Mouse (Mus musculus): Measurements from ENCODE around the gene Cr1l. TPM values are rescaled to one million over a fixed set of nuclear protein-coding genes. Genes with fewer than 3 reads are reported as not detected.

The Cr1l gene
- 225 to 242 TPM (median 238 TPM) in 3 replicates for total RNA-seq (2017)

DNA sequence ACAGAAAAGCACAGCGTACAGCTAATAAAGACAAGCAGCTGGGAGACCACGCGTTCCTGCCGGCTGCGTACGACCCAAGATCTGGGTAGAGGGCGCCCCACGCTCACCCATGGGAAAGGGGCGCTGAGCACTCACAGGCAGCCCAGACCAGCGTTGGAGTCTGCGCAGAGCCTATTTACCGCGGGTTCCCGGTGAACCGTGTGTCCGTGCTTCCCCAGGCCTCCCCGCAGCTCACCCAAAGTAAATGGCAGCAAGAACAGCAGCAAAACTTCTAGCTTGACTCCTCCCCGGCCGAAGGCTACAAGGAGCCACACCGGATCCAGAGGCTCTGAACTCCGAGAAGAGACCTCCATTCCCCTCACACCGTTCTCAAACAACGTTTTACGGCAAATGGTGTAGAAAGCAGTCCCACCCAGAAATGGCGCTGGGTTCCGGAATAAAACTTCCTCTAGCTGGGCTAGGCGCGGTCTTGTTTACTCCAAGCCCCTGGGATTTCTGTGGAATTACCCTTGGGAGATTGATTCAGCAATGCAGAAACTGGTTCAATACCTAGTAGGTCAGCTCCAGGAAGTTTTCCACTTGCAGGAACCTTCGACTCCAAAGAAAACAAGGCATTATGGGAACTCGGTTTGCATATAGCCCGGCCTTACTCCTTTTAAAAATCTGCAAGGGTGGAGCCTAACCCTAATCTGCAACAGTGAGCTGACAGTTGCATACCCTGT, at the start of gene Cr1l:
TSS of gene Cr1l (minus strand) at position 634 of the 722 bp plus-strand sequence.
- ATAC-seq (replicated peaks; ENCODE audit: insufficient number of reproducible peaks, low FRiP score, low TSS enrichment, poor library complexity, severe bottlenecking), result peak; percentile 90

DNA sequence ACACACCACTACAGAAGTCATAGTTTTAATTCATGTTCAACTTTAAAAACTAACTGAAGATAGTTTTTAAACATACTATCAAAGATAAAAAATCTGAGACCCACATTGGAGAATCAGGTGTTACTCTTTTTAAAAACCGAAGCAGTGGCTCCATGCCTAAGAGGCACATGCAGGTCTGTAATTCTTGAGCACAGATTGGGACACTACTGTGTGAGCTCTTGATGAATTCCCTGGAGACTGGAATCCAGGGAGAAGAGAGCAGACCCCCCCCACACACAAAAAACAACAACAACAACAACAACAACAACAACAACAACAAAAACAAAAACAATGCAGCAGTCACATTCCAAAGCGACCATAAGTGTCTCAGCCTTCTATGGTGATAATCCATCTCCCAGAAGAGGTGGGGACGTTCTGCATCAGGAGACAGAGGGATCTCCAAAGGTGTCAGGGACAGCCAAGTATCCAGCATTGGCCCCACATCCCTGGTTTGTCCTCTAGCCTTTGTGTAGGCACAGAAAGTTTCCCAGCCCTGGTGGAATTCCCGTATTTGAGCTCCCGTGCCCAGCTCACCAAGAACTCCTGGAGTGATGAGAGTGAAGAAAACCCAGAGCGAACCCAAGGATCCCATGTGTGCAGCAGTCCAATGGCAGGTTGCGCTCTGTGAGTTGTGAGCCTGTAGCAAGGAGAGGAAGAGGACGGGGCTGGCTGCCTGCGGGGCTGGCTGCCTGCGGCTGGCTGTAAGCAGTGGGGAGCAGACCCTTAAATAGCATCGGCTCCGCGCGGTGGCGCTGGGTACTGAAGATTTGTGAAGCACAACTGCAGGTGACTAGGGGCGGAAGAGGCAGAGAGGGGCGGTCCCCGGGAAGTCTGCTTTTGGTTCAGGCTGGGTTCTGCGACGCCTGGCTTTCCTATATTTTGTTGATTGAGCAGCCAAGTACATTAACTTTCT, 44.9 kb upstream of the Cr1l start, which contains the start of gene Cr2:
TSS of gene Cr2 (minus strand) at position 737 of the 952 bp plus-strand sequence.
- peak; percentile 70 for ATAC-seq (replicated peaks; ENCODE audit: insufficient number of reproducible peaks, low FRiP score, low TSS enrichment, poor library complexity, severe bottlenecking)

DNA sequence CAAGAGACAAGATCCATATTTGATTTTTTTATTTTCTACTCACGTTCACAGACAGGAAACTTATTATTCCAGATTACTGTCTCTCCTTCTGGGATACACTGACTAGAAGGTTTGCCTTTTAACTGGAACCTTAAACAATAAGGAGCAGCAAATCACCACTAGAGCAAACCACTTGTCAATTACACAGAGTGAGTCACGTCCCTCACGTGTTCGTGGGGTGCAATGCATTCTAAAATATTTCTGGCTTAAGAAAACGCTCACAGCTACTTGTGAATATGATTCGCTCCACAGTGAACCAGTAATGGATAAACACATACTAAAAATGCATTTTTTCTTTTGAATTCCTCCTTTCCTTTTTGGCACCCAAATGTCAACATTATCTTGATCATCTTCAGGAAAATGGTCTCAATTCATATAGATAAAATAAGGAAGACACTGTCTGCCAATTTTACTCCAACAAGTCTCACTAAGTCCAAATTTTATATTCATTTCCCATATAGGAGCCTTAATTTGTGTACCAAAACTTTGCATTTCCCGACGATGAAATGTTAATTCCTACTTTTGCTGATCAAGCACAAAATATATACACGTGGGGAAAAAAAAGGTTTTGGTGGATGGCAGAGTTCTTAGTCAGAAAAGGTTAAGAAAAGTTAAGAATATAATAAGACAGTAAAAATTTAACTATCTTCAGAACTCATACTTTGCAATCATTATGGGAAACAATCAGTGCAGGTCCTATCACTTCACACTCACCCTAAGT, 33.8 kb upstream of the Cr1l start:
- no peak for ATAC-seq (replicated peaks; ENCODE audit: insufficient number of reproducible peaks, low FRiP score, low TSS enrichment, poor library complexity, severe bottlenecking)

DNA sequence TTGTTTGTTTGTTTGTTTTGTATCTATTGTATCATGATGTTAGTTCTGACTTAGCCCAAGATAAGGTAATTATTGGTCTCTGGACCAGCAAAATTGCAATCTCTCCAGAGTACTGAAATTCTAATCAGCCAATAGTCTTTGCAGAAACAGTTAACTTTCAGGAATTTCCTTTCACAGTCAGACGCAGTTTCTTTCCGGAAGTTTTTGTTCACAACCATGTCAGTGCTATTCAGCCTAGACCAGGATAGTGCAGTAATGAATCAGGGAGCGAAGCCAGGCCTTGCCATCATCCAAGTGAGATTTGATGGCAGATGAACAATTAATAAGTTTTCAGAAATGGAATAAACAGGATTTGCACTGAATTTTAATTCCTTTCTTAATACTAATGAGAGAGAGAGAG, 684 bp upstream of the Cr1l start:
- ATAC-seq (replicated peaks; ENCODE audit: insufficient number of reproducible peaks, low FRiP score, low TSS enrichment, poor library complexity, severe bottlenecking), result no peak

DNA sequence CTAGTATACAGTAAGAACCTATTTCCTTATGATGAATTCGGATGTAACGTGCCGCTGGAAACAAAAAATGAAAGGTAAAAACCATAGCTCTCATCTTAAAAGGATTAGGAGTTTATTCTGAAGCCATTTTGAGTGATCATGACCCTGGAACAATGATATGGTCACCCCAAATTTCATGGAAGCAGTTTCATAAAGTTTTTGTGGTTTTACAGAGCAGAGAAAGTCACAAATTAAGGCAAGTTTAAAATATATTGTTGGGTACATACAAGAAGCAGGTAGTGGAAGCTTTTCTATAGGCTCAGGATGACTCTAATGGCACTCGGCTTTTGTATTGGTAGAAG, 259 bp upstream of the Cr1l start:
- ATAC-seq (replicated peaks; ENCODE audit: insufficient number of reproducible peaks, low FRiP score, low TSS enrichment, poor library complexity, severe bottlenecking), result no peak

DNA sequence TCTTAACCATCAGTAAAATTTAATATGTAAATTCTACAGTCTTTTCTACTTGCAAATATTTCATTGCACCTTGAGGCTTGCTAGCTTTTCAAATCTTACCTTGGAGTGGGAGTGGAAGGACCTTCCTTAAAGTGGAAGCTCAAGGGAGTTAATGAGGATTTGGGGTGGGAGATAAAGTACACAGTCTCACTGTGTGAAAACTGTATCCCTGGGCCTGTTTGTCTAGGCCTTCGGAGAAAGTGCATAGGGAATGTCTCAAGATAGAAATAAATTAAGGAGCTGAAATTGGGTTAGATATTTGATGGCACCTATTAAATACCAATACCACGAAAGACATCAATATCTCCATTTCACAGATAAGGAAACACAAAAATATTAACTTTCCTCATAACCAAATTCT, 907 bp downstream of the Cr1l start:
- no peak for ATAC-seq (replicated peaks; ENCODE audit: insufficient number of reproducible peaks, low FRiP score, low TSS enrichment, poor library complexity, severe bottlenecking)

DNA sequence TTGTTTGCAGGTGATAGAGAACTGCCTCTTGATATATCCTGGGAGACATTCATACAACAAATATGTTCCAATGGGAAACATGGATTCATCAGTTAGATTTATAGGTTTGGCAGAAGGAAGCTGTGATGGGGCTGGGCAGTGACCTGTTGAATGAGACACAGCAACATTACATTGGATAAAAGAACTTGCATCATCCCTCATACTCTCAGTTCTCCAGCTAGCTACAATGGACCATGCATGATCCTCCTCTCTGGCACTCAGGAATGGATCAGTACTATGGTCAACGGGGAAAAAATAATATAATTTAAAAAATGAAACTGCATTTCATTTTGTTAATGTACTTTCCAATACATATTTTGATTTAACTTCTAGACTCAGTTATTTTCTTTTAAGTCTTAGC, 1.5 kb downstream of the Cr1l start:
- no peak for ATAC-seq (replicated peaks; ENCODE audit: insufficient number of reproducible peaks, low FRiP score, low TSS enrichment, poor library complexity, severe bottlenecking)

DNA sequence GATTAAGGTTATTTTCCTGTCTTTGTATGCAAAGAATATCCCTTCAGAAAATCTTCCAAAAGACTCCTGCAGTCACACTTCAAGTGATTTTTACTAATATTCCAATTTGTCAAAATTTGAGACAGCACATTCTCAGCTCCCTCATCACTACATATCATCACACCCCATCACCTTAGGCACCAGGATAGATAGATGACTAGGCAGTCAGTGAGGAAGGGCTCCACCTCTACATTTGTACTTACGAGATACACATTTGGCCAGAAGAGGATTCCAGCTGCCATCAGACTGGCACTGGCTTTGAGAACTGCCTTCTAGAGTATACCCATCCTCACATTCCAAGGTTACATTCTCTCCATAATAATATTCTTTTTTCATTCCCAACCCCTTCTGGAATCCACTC, 17.0 kb downstream of the Cr1l start:
- ATAC-seq (replicated peaks; ENCODE audit: insufficient number of reproducible peaks, low FRiP score, low TSS enrichment, poor library complexity, severe bottlenecking), result no peak

DNA sequence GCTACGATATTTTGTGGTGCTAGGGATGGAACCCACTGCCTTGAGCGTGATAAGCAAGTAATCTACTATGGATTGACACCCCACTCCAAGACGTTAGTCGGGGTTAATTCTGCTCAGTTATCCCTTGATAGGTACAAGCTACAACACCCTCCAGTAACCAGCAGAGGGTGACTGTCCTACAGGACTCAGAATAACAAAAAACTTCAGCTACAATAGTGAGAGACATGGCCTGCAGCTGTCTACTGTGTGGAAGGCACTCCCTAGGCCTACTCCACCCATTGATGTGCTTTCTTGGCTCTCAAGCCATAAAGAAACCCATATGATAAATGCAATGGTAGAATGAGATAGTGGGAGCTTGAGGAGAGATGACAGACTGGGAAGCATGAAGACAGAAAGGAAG, 17.8 kb downstream of the Cr1l start:
- ATAC-seq (replicated peaks; ENCODE audit: insufficient number of reproducible peaks, low FRiP score, low TSS enrichment, poor library complexity, severe bottlenecking), result no peak

DNA sequence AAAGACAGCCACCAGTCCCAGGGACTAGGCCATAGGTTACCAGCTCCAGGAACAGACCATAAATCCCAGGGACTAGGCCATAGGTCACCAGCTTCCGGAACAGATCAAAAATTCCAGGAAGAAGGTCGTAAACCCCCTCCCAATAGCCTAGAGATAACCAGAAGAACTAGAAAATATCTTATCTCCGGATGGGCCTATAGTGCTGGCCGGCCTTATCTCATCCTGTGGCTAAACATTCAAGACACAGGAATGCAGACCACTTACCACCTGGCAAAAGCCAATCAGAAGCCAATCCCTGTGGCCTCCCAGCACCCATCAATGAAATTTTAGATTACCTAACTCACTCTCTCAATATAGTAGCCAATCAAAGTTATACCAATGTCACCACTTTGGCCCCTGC, 30.7 kb downstream of the Cr1l start:
- no peak for ATAC-seq (replicated peaks; ENCODE audit: insufficient number of reproducible peaks, low FRiP score, low TSS enrichment, poor library complexity, severe bottlenecking)

DNA sequence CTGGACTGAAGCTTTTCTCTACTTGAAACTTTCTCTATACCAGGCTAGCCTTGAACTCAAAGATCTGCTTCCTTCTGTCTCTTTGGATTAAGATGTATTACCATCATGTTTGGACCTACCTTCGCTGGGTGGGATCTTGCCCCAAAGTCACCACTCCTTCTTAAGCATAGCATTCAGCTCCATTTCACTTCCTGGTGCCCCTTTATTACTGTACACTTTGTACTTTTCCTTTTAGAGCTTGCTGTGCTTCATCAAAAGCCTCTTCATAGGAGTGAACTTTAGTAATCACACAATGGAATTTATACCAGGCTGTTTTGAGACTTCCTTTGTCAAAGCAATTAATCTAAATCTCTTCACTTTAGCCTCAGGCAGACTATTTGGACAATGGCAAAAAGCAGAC, 33.4 kb downstream of the Cr1l start:
- ATAC-seq (replicated peaks; ENCODE audit: insufficient number of reproducible peaks, low FRiP score, low TSS enrichment, poor library complexity, severe bottlenecking), result no peak

DNA sequence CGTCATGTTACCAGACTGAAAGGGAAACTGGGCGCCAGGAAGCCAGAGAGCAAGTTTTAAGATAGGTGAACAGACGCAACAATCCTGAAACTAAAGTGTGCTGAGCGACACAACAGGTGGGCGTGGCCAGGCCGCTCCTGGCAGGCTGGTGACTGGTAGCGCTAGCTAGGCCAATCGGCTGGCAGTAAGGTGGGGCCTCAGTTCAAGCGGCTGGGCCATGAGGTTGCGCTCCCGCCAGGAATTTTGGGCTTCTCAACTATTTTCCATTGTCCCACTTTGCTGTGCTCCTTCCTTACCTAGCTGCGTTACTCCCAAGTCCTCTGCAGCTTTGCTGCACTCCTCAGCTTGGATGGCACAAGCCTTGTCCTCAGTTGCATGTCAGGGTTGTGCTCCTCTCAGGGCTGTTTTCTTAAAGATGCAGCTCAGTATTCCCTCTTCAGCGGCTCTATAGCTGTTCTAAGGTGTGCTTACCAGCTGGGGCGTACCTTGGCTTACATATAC, 39.1 kb downstream of the Cr1l start, which contains the start of gene Cd46:
TSS of gene Cd46 (minus strand) at position 30 of the 501 bp plus-strand sequence.
- peak; percentile 93 for ATAC-seq (replicated peaks; ENCODE audit: insufficient number of reproducible peaks, low FRiP score, low TSS enrichment, poor library complexity, severe bottlenecking)

DNA sequence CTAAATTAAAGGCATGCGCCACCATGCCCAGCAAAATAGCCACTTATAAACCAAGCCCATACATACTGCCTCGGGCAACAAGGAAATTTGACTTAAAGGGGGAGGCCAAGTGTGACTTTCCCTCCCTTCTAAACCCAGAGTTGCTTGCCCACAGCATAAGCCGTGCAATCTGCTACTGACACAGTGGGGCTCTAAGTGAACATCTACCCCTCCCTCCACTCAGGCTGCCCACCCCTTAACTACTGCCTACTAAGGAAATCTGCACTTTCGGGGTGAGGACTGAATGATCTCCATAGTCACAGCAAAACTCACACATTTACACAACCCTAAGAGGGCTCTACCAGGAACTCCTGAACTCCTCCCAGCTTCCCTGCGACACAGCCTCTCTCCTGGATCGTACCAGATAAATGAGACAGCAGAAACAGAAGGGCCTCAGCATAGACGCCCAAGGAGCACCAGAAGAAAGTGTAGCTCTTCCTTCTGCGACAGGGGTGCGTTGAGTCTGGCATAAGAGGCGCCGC, 39.6 kb downstream of the Cr1l start:
- peak; percentile 23; the same call in 1 of the 2 replicates for ATAC-seq (replicated peaks; ENCODE audit: insufficient number of reproducible peaks, low FRiP score, low TSS enrichment, poor library complexity, severe bottlenecking)

DNA sequence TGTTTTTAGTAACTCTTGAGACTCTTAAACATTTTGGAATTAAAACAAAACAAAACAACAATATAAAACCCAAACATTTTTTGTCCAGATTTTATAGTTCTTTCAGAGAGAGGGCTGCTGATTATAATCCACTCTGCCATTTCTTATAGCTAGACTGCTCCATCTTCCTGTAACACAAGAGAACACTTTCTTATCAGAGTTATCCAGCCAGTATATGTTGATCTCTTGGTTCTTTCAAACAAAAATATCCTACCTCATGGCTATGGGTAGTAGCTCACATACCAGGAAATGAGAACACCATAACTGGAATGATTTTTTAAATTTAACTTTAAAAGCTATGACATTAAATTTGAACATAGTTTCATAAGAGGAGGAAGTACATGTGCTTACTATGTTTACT, 49.2 kb downstream of the Cr1l start:
- no peak for ATAC-seq (replicated peaks; ENCODE audit: insufficient number of reproducible peaks, low FRiP score, low TSS enrichment, poor library complexity, severe bottlenecking)

Other genes starting within 250 kb of the Cr1l start
- 0.48 to 0.87 TPM (median 0.53 TPM) in 3 replicates for gene Cd34, start 192.8 kb downstream of the Cr1l start, total RNA-seq (2017)
- 1.9 to 5.1 TPM (median 4.5 TPM) in 3 replicates for gene Cd46, start 39.3 kb downstream of the Cr1l start, total RNA-seq (2017)
- gene Cr2, start 45.1 kb upstream of the Cr1l start, total RNA-seq (2017), result 8.7 to 35.8 TPM (median 13.1 TPM) in 3 replicates